Mouse (Mus musculus) hindbrain, embryonic 13.5 days (tissue): ENCODE results near the gene Ptges2. TPM values are rescaled to one million over a fixed set of nuclear protein-coding genes. Genes with fewer than 3 reads are reported as not detected.
A peak's percentile ranks its signal among the peaks of the same experiment; 100 is the strongest.

Source experiments
- ATAC-seq: fragments of 200-750 bp; cut with Nextera tagmentation; 2 replicates; pipeline ENCODE4 v1.8.0; 2017; ENCODE audit warnings: moderate TSS enrichment; ENCODE audit not compliant: low FRiP score
- H3K27ac ChIP-seq: fragments of 300-500 bp; sonication (generic); 2 replicates; pipeline ENCODE4 v1.5.1; 2015; ENCODE audit warnings: inconsistent platforms, mild to moderate bottlenecking, moderate library complexity
- H3K27me3 ChIP-seq: fragments of 300-500 bp; sonication (generic); 2 replicates; pipeline ENCODE4 v1.6.1; 2015; ENCODE audit warnings: mild to moderate bottlenecking, inconsistent platforms
- H3K36me3 ChIP-seq: fragments of 300-500 bp; sonication (generic); 2 replicates; pipeline ENCODE4 v1.6.1; 2015; ENCODE audit warnings: mild to moderate bottlenecking, inconsistent platforms
- H3K4me1 ChIP-seq: fragments of 300-500 bp; sonication (generic); replicated peaks from 2 replicates; pipeline ENCODE4 v1.6.1; 2015; ENCODE audit warnings: inconsistent platforms
- H3K4me2 ChIP-seq: fragments of 300-500 bp; sonication (generic); 2 replicates; pipeline ENCODE4 v1.6.1; 2015; ENCODE audit warnings: inconsistent platforms, mild to moderate bottlenecking, moderate library complexity
- H3K4me3 ChIP-seq: fragments of 300-500 bp; sonication (generic); 2 replicates; pipeline ENCODE4 v1.5.1; 2015; ENCODE audit warnings: mild to moderate bottlenecking, inconsistent platforms
- H3K9ac ChIP-seq: fragments of 300-500 bp; sonication (generic); 2 replicates; pipeline ENCODE4 v1.6.1; 2015; ENCODE audit warnings: mild to moderate bottlenecking, inconsistent platforms
- H3K9me3 ChIP-seq: fragments of 300-500 bp; sonication (generic); 2 replicates; pipeline ENCODE4 v1.6.1; 2016; ENCODE audit warnings: inconsistent platforms
- WGBS: fragments of 180-500 bp; shearing (Covaris S2); methylation state at CpG from one replicate; pipeline ENCODE4 v1.1.7; 2015; 5-methylcytosine and 5-hydroxymethylcytosine counted together
- polyA plus RNA-seq: library from polyadenylated mRNA; unstranded; fragments of >200 nt; fragmentation: Nextera tagmentation; extraction: Ambion mirVana; gene quantifications from 2 replicates; pipeline ENCODE4 v1.2.1, GENCODE M21; 2015

The Ptges2 gene
- polyA plus RNA-seq, 1 experiment from 2014 or later = 41.2 TPM

- ATAC-seq = no peak
- Histone ChIP-seq H3K4me3 (no peak overlapping the region), H3K4me2 (no peak overlapping the region; the same call in 1 of the 2 replicates), H3K36me3 (peaks cover 51% of the 10 kb centered on the region), H3K9me3 (no peaks in the 10 kb centered on the region), H3K4me1 (peaks cover 23% of the 10 kb centered on the region), H3K27ac (no peak overlapping the region), H3K27me3 (peaks cover 21% of the 10 kb centered on the region), H3K9ac (no peak overlapping the region)
- WGBS = 89% methylated on average over 7 of the region's 7 CpGs
Measured at GRCm38 (mm10) chr2:32380001-32380500, 15.6 kb upstream of the Ptges2 start.

GRCm38 (mm10) chr2:32381141-32381774 lies 14.4 kb upstream of the Ptges2 start:
- Histone ChIP-seq H3K9ac (peak overlapping the region; percentile 78), H3K27me3 (peaks cover 25% of the 10 kb centered on the region), H3K4me2 (peak overlapping the region; percentile 89), H3K36me3 (peaks cover 39% of the 10 kb centered on the region), H3K4me3 (peak overlapping the region; percentile 66), H3K27ac (peak overlapping the region; percentile 70), H3K9me3 (no peaks in the 10 kb centered on the region), H3K4me1 (peaks cover 23% of the 10 kb centered on the region)
- peak; percentile 54 for ATAC-seq
- WGBS = under 1% methylated on average over 27 of the region's 27 CpGs

- Histone ChIP-seq H3K36me3 (peaks cover 34% of the 10 kb centered on the region), H3K4me2 (peak within 1 kb of the TSS; percentile 89), H3K27me3 (peaks cover 30% of the 10 kb centered on the region), H3K27ac (peak within 1 kb of the TSS; percentile 70), H3K9me3 (no peaks in the 10 kb centered on the region), H3K9ac (peak within 1 kb of the TSS; percentile 78), H3K4me3 (peak within 1 kb of the TSS; percentile 66), H3K4me1 (peaks cover 23% of the 10 kb centered on the region)
- under 1% methylated on average over 47 of the region's 47 CpGs for WGBS
- peak; percentile 87 for ATAC-seq
Measured at GRCm38 (mm10) chr2:32381775-32382223, 13.9 kb upstream of the Ptges2 start, which contains the start of gene 1110008P14Rik. TSS of gene 1110008P14Rik (minus strand) at chr2:32381938.

GRCm38 (mm10) chr2:32382689-32383088 lies 13.0 kb upstream of the Ptges2 start:
- no peak overlapping the region; the same call in 1 of the 2 replicates for H3K4me2 ChIP-seq
- peaks cover 23% of the 10 kb centered on the region for H3K4me1 ChIP-seq
- H3K36me3 ChIP-seq = peaks cover 25% of the 10 kb centered on the region
- 0 out of 2 replicates have a peak overlapping the region, but pooled peaks have one; percentile 66 for H3K4me3 ChIP-seq
- ATAC-seq = no peak
- no peak overlapping the region for H3K27ac ChIP-seq
- no peaks in the 10 kb centered on the region for H3K9me3 ChIP-seq
- H3K27me3 ChIP-seq = peaks cover 36% of the 10 kb centered on the region
- no peak overlapping the region for H3K9ac ChIP-seq
- 88% methylated on average over 2 of the region's 2 CpGs for WGBS

GRCm38 (mm10) chr2:32387706-32388490 lies 7.8 kb upstream of the Ptges2 start, which contains the start of gene Lcn2:
TSS of gene Lcn2 (minus strand) at chr2:32388252.
- no peak within 1 kb of the TSS for H3K9ac ChIP-seq
- H3K4me2 ChIP-seq = no peak within 1 kb of the TSS
- H3K4me3 ChIP-seq = no peak within 1 kb of the TSS
- no peaks in the 10 kb centered on the region for H3K9me3 ChIP-seq
- no peaks in the 10 kb centered on the region for H3K36me3 ChIP-seq
- WGBS = 75% methylated on average over 5 of the region's 5 CpGs
- no peak for ATAC-seq
- peaks cover 32% of the 10 kb centered on the region for H3K27me3 ChIP-seq
- H3K4me1 ChIP-seq = no peaks in the 10 kb centered on the region
- no peak within 1 kb of the TSS for H3K27ac ChIP-seq

GRCm38 (mm10) chr2:32389157-32389556 lies 6.5 kb upstream of the Ptges2 start:
- Histone ChIP-seq H3K36me3 (no peaks in the 10 kb centered on the region), H3K9ac (no peak overlapping the region), H3K27me3 (peaks cover 21% of the 10 kb centered on the region), H3K4me1 (no peaks in the 10 kb centered on the region), H3K4me2 (no peak overlapping the region), H3K9me3 (no peaks in the 10 kb centered on the region), H3K27ac (no peak overlapping the region), H3K4me3 (no peak overlapping the region)
- 76% methylated on average over 2 of the region's 2 CpGs for WGBS
- no peak for ATAC-seq

- H3K9ac ChIP-seq = no peak overlapping the region
- no peak overlapping the region for H3K27ac ChIP-seq
- H3K36me3 ChIP-seq = no peaks in the 10 kb centered on the region
- no peak overlapping the region for H3K4me3 ChIP-seq
- no peak overlapping the region for H3K4me2 ChIP-seq
- H3K9me3 ChIP-seq = no peaks in the 10 kb centered on the region
- no peak for ATAC-seq
- peaks cover 14% of the 10 kb centered on the region for H3K27me3 ChIP-seq
- H3K4me1 ChIP-seq = peaks cover 6% of the 10 kb centered on the region; the same call in 1 of the 2 replicates
- 75% methylated on average over 8 of the region's 8 CpGs for WGBS
Measured at GRCm38 (mm10) chr2:32390871-32391270, 4.8 kb upstream of the Ptges2 start.

GRCm38 (mm10) chr2:32392063-32392462 lies 3.6 kb upstream of the Ptges2 start:
- ATAC-seq = no peak
- no peak overlapping the region for H3K4me3 ChIP-seq
- no peak overlapping the region for H3K4me2 ChIP-seq
- no peak overlapping the region for H3K9ac ChIP-seq
- WGBS = 84% methylated on average over 5 of the region's 5 CpGs
- H3K27me3 ChIP-seq = peaks cover 7% of the 10 kb centered on the region
- no peaks in the 10 kb centered on the region for H3K36me3 ChIP-seq
- no peaks in the 10 kb centered on the region for H3K9me3 ChIP-seq
- no peak overlapping the region for H3K27ac ChIP-seq
- peaks cover 11% of the 10 kb centered on the region for H3K4me1 ChIP-seq

GRCm38 (mm10) chr2:32394973-32395372 lies 723 bp upstream of the Ptges2 start:
- H3K9me3 ChIP-seq = no peaks in the 10 kb centered on the region
- no peaks in the 10 kb centered on the region for H3K27me3 ChIP-seq
- peak overlapping the region; percentile 95 for H3K9ac ChIP-seq
- peak overlapping the region; percentile 93 for H3K27ac ChIP-seq
- ATAC-seq = no peak
- peaks cover 12% of the 10 kb centered on the region; the same call in 1 of the 2 replicates for H3K36me3 ChIP-seq
- WGBS = 5% methylated on average over 8 of the region's 8 CpGs
- H3K4me1 ChIP-seq = peaks cover 22% of the 10 kb centered on the region
- H3K4me3 ChIP-seq = peak overlapping the region; percentile 94
- peak overlapping the region; percentile 96 for H3K4me2 ChIP-seq

- no peaks in the 10 kb centered on the region for H3K9me3 ChIP-seq
- peak; percentile 97 for ATAC-seq
- no peaks in the 10 kb centered on the region for H3K27me3 ChIP-seq
- peak overlapping the region; percentile 96 for H3K4me2 ChIP-seq
- peaks cover 22% of the 10 kb centered on the region for H3K36me3 ChIP-seq
- H3K9ac ChIP-seq = peak overlapping the region; percentile 95
- 0% methylated on average over 54 of the region's 59 CpGs for WGBS
- H3K4me1 ChIP-seq = peaks cover 22% of the 10 kb centered on the region
- H3K27ac ChIP-seq = peak overlapping the region; percentile 93
- H3K4me3 ChIP-seq = peak overlapping the region; percentile 94
Measured at GRCm38 (mm10) chr2:32395946-32396621, 388 bp downstream of the Ptges2 start.

- H3K9ac ChIP-seq = peak overlapping the region; percentile 95
- peaks cover 22% of the 10 kb centered on the region for H3K4me1 ChIP-seq
- peaks cover 28% of the 10 kb centered on the region for H3K36me3 ChIP-seq
- peak overlapping the region; percentile 93 for H3K27ac ChIP-seq
- peak overlapping the region; percentile 94 for H3K4me3 ChIP-seq
- peak overlapping the region; percentile 96 for H3K4me2 ChIP-seq
- under 1% methylated on average over 15 of the region's 15 CpGs for WGBS
- no peaks in the 10 kb centered on the region for H3K27me3 ChIP-seq
- H3K9me3 ChIP-seq = no peaks in the 10 kb centered on the region
- ATAC-seq = no peak
Measured at GRCm38 (mm10) chr2:32396695-32397094, 999 bp downstream of the Ptges2 start.

- Histone ChIP-seq H3K27me3 (no peaks in the 10 kb centered on the region), H3K9ac (no peak overlapping the region), H3K36me3 (peaks cover 41% of the 10 kb centered on the region), H3K4me1 (no peaks in the 10 kb centered on the region), H3K4me2 (no peak overlapping the region), H3K27ac (0 out of 2 replicates have a peak overlapping the region, but pooled peaks have one; percentile 8), H3K4me3 (no peak overlapping the region), H3K9me3 (no peaks in the 10 kb centered on the region)
- peak; percentile 36; the same call in 1 of the 2 replicates for ATAC-seq
- 20% methylated on average over 2 of the region's 2 CpGs for WGBS
Measured at GRCm38 (mm10) chr2:32404663-32405062, 9.0 kb downstream of the Ptges2 start.
